Mouse (Mus musculus): ENCODE data around the gene Car15. TPM values are rescaled to one million over a fixed set of nuclear protein-coding genes. Genes with fewer than 3 reads are reported as not detected.

Gene Car15
- polyA plus RNA-seq, 1 experiment, result 13.0 TPM

DNA sequence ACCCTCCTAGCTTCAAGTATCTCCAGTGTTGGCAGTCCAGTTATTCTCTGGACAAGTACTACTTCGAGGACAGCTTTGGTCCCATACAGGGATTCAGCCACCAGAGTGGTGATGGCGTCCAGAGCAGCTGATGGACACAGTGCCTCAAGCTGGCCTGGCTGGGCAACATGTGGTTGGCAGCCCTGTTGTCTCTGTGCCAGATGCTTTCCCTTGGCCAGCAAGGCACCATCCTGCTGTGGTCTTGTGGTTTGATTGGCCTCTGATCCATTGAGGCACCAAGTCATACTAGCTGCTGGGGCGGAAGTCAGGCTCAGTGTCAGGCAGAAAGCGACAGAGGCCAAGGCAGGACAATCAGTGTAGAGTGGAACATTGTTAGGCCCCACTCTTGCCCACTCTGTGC is 29.0 kb downstream of the Car15 start:
- no peak overlapping the region for H3K4me3 ChIP-seq (ENCODE audit: low read depth, low read length)
- no peak for TF ChIP-seq POLR2A (IDR thresholded peaks at IDR 0.05; ENCODE audit: low read depth, low read length)
- no peak for TF ChIP-seq CTCF (IDR thresholded peaks at IDR 0.05; ENCODE audit: extremely low read depth, insufficient read length, insufficient replicate concordance, low read depth, low read length)
- WGBS, result 88% methylated on average over 4 of the region's 4 CpGs
- H3K27me3 ChIP-seq (ENCODE audit: control insufficient read depth, insufficient read depth, low read length), result peaks cover 43% of the 10 kb centered on the region
- no peaks in the 10 kb centered on the region for H3K36me3 ChIP-seq (ENCODE audit: control insufficient read depth, insufficient read depth, low read length)
- H3K27ac ChIP-seq (ENCODE audit: insufficient read depth, low read depth, low read length), result no peak overlapping the region
- H3K4me1 ChIP-seq (ENCODE audit: control insufficient read depth, insufficient read depth, insufficient read length, low read length), result peaks cover 12% of the 10 kb centered on the region

DNA sequence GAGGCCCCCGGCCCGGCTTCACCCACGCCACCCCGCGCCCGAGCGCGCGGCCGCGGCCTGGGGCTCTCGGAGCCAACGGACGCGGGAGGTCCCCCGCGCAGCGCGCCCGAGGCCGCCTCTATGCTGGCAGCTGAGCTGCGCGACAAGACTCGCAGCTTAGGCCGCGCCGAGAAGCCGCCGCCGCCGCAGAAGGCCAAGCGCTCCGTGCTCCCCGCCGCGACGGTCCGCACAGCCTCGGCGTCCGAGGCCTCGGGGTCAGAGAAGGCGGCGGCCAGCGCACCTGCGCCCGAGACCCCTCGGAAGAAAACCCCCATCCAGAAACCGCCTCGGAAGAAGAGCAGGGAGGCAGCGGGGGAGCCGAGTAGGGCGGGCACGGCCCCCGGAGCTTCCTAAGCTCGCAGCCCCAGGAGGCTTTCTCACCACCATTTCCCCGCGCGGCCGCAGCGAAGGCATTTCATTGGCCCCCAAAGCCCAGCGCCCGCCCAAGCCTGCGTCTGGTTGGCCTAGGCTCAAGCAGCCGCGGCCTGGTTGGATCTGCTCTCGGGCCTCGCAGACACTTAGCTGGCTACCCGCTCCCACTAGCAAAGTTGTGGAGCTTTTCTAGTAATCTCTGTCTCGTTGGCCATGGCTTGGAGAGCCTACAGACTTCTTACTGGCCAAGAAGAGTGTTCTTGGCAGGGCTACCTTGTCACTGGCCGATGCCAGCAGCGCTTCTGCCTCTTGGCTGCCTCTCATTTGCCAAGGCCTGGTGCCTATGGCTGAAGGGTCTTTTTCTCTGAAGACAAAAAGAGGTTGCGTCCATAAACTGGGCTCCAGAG is 30.8 kb downstream of the Car15 start:
- 14% methylated on average over 72 of the region's 73 CpGs for WGBS
- Histone ChIP-seq H3K27ac (ENCODE audit: insufficient read depth, low read depth, low read length) (no peak overlapping the region), H3K36me3 (ENCODE audit: control insufficient read depth, insufficient read depth, low read length) (no peaks in the 10 kb centered on the region), H3K4me3 (ENCODE audit: low read depth, low read length) (peak overlapping the region; percentile 66), H3K4me1 (ENCODE audit: control insufficient read depth, insufficient read depth, insufficient read length, low read length) (peaks cover 27% of the 10 kb centered on the region), H3K27me3 (ENCODE audit: control insufficient read depth, insufficient read depth, low read length) (peaks cover 56% of the 10 kb centered on the region)
- TF ChIP-seq POLR2A (IDR thresholded peaks at IDR 0.05; ENCODE audit: low read depth, low read length) (no peak), CTCF (IDR thresholded peaks at IDR 0.05; ENCODE audit: extremely low read depth, insufficient read length, insufficient replicate concordance, low read depth, low read length) (no peak)

DNA sequence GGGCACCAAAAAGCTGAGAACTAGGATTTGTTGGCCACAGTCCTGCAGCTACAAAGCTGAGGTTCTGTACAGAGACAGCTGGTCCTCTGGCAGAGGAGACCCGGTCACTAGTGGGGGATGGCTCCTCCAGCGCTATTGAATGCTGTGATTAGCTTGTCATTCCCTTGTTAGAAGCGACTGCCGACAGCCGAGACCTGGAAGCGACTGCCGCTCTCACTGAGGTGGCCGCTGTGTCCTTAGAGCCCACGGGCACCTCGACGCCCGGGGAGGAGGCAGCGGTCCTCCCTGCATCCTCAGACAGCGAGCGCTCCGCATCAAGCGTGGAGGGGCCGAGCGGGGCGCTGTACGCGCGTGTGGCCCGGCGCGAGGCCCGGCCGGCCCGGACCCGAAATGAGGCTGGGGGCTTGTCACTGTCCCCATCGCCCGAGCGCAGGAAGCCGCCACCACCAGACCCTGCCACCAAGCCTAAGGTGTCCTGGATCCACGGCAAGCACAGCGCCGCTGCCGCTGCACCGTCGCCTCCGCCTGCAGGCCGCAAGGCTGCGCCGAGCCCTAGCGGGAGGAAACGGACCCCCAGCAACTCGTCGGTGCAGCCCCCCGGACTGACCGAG is 31.5 kb downstream of the Car15 start:
- Histone ChIP-seq H3K4me1 (ENCODE audit: control insufficient read depth, insufficient read depth, insufficient read length, low read length) (peaks cover 28% of the 10 kb centered on the region), H3K27me3 (ENCODE audit: control insufficient read depth, insufficient read depth, low read length) (peaks cover 63% of the 10 kb centered on the region), H3K27ac (ENCODE audit: insufficient read depth, low read depth, low read length) (no peak overlapping the region), H3K36me3 (ENCODE audit: control insufficient read depth, insufficient read depth, low read length) (no peaks in the 10 kb centered on the region), H3K4me3 (ENCODE audit: low read depth, low read length) (peak overlapping the region; percentile 66)
- TF ChIP-seq POLR2A (IDR thresholded peaks at IDR 0.05; ENCODE audit: low read depth, low read length) (no peak), CTCF (IDR thresholded peaks at IDR 0.05; ENCODE audit: extremely low read depth, insufficient read length, insufficient replicate concordance, low read depth, low read length) (no peak)
- WGBS, result 22% methylated on average over 50 of the region's 50 CpGs

DNA sequence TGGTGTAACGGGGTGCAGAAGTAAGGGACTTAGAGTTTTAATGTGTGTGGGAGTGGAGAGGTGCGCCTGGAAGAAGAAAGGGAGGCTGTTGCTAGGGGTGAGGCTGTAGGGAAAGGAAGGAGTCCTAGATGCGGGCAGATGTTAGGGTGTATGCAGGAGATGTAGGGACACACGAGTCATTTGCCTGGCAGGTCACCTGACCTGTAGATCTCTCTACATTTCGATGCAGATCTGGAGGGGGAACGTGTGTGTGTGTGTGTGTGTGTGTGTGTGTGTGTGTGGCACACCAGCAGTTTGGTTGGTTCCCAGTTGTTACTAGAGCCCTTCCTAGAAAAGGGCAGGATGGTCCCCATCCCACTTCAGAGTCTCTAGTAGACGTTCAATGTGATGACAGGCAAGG is 33.2 kb downstream of the Car15 start:
- 28% methylated on average over 7 of the region's 7 CpGs for WGBS
- Histone ChIP-seq H3K36me3 (ENCODE audit: control insufficient read depth, insufficient read depth, low read length) (no peaks in the 10 kb centered on the region), H3K4me1 (ENCODE audit: control insufficient read depth, insufficient read depth, insufficient read length, low read length) (peaks cover 28% of the 10 kb centered on the region)

DNA sequence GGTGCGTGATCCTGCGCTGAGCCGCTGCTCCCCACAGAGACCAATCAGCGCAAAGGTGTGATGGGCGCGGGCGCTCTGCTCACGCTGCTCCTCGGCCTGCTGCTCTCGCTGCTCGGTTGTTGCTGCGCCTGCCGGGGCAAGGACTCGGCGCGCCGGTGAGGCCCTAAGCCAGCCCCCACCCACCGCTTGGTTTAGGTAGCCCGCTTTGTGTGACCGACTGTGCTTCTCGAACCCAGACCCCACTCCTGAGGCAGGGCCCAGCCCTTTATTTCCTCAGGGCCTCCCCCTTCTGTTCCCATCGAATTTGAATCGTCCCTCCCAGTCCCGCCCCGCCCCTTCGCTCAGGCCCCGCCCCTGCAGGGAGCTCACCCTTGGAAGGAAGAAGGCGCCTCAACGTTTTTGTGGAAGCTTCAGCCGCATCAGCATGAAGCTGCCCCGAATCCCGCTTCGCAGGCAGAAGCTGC is 33.7 kb downstream of the Car15 start:
- TF ChIP-seq CTCF (IDR thresholded peaks at IDR 0.05; ENCODE audit: extremely low read depth, insufficient read length, insufficient replicate concordance, low read depth, low read length) (no peak), POLR2A (IDR thresholded peaks at IDR 0.05; ENCODE audit: low read depth, low read length) (no peak)
- H3K4me1 ChIP-seq (ENCODE audit: control insufficient read depth, insufficient read depth, insufficient read length, low read length), result peaks cover 28% of the 10 kb centered on the region
- peak overlapping the region; percentile 64 for H3K4me3 ChIP-seq (ENCODE audit: low read depth, low read length)
- no peak overlapping the region for H3K27ac ChIP-seq (ENCODE audit: insufficient read depth, low read depth, low read length)
- 10% methylated on average over 33 of the region's 33 CpGs for WGBS
- H3K36me3 ChIP-seq (ENCODE audit: control insufficient read depth, insufficient read depth, low read length), result no peaks in the 10 kb centered on the region
- peaks cover 76% of the 10 kb centered on the region for H3K27me3 ChIP-seq (ENCODE audit: control insufficient read depth, insufficient read depth, low read length)

More for the DNA sequence above, 33.2 kb downstream of the Car15 start:
- no peak overlapping the region for H3K4me3 ChIP-seq (ENCODE audit: low read depth, low read length)
- peaks cover 73% of the 10 kb centered on the region for H3K27me3 ChIP-seq (ENCODE audit: control insufficient read depth, insufficient read depth, low read length)
- no peak for TF ChIP-seq POLR2A (IDR thresholded peaks at IDR 0.05; ENCODE audit: low read depth, low read length)
- TF ChIP-seq CTCF (IDR thresholded peaks at IDR 0.05; ENCODE audit: extremely low read depth, insufficient read length, insufficient replicate concordance, low read depth, low read length), result no peak
- no peak overlapping the region for H3K27ac ChIP-seq (ENCODE audit: insufficient read depth, low read depth, low read length)

DNA sequence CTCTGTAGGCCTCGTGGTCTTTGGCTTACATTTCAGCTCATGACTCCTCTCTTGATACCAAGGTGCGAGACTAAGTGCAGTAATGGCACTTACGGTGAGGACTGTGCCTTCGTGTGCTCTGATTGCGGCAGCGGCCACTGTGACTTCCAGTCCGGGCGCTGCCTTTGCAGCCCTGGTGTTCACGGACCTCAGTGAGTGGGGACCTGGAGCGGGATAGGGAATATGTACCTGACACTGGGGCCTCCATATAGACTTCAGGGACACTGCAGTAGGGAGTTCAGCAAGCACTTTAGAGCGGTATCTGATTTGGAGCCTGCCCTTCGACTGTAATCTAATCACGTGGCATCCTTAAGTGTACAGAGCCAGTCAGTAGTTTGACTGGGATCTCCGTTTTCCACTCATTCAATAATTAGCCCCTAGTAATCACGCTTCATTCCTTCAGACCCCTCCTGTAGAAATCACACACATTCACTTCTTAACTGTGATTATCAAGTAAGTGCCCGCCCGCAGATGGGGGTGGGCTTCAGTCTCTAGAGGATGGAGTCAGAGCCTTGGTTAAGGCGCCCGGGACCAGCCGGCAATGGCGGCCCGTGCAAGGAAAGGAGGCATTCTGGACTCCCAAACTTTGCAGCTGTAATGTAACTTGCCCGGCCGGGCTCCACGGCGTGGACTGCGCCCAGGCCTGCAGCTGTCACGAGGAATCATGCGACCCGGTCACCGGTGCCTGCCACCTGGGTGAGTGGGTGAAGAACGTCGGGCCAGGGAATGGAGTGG is 34.3 kb downstream of the Car15 start:
- no peak for TF ChIP-seq CTCF (IDR thresholded peaks at IDR 0.05; ENCODE audit: extremely low read depth, insufficient read length, insufficient replicate concordance, low read depth, low read length)
- H3K4me3 ChIP-seq (ENCODE audit: low read depth, low read length), result peak overlapping the region; percentile 64
- WGBS, result 21% methylated on average over 33 of the region's 33 CpGs
- H3K36me3 ChIP-seq (ENCODE audit: control insufficient read depth, insufficient read depth, low read length), result no peaks in the 10 kb centered on the region
- no peak overlapping the region for H3K27ac ChIP-seq (ENCODE audit: insufficient read depth, low read depth, low read length)
- peaks cover 28% of the 10 kb centered on the region for H3K4me1 ChIP-seq (ENCODE audit: control insufficient read depth, insufficient read depth, insufficient read length, low read length)
- H3K27me3 ChIP-seq (ENCODE audit: control insufficient read depth, insufficient read depth, low read length), result peaks cover 82% of the 10 kb centered on the region
